Mouse (Mus musculus) heart, embryonic 13.5 days (tissue): ENCODE data around the gene Tmem144. TPM values are rescaled to one million over a fixed set of nuclear protein-coding genes. Genes with fewer than 3 reads are reported as not detected.
A peak's percentile ranks its signal among the peaks of the same experiment; 100 is the strongest.

Experiments
- ATAC-seq: fragments of 200-750 bp; cut with Nextera tagmentation; 2 replicates; pipeline ENCODE4 v1.8.0; 2017; ENCODE audit warnings: moderate TSS enrichment; ENCODE audit not compliant: insufficient number of reproducible peaks, low FRiP score, low TSS enrichment; ENCODE audit errors: extremely low read depth
- H3K27ac ChIP-seq: fragments of 300-500 bp; sonication (generic); replicated peaks from 2 replicates; pipeline ENCODE4 v1.5.1; 2015; ENCODE audit warnings: moderate library complexity, mild to moderate bottlenecking, inconsistent platforms
- H3K27me3 ChIP-seq: fragments of 300-500 bp; sonication (generic); replicated peaks from 2 replicates; pipeline ENCODE4 v1.6.1; 2015; ENCODE audit warnings: mild to moderate bottlenecking, inconsistent platforms
- H3K36me3 ChIP-seq: fragments of 300-500 bp; sonication (generic); 2 replicates; pipeline ENCODE4 v1.6.1; 2015; ENCODE audit warnings: mild to moderate bottlenecking, inconsistent platforms
- H3K4me1 ChIP-seq: fragments of 300-500 bp; sonication (generic); 2 replicates; pipeline ENCODE4 v1.6.1; 2015; ENCODE audit warnings: inconsistent platforms
- H3K4me2 ChIP-seq: fragments of 300-500 bp; sonication (generic); 2 replicates; pipeline ENCODE4 v1.6.1; 2015; ENCODE audit warnings: inconsistent platforms, mild to moderate bottlenecking, moderate library complexity
- H3K4me3 ChIP-seq: fragments of 300-500 bp; sonication (generic); 2 replicates; pipeline ENCODE4 v1.5.1; 2015; ENCODE audit warnings: moderate library complexity, mild to moderate bottlenecking, inconsistent platforms
- H3K9ac ChIP-seq: fragments of 300-500 bp; sonication (generic); 2 replicates; pipeline ENCODE4 v1.6.1; 2015; ENCODE audit warnings: inconsistent platforms, mild to moderate bottlenecking, moderate library complexity
- H3K9me3 ChIP-seq: fragments of 300-500 bp; sonication (generic); 2 replicates; pipeline ENCODE4 v1.6.1; 2016; ENCODE audit warnings: inconsistent platforms
- WGBS: fragments of 180-500 bp; shearing (Covaris S2); methylation state at CpG from one replicate; pipeline ENCODE4 v1.1.7; 2015; ENCODE audit warnings: mixed read lengths; 5-methylcytosine and 5-hydroxymethylcytosine counted together
- polyA plus RNA-seq: library from polyadenylated mRNA; unstranded; fragments of >200 nt; fragmentation: Nextera tagmentation; extraction: Ambion mirVana; gene quantifications from 2 replicates; pipeline ENCODE4 v1.2.1, GENCODE M21; 2015

Tmem144 gene
- polyA plus RNA-seq, 1 experiment from 2014 or later = 12.1 TPM

DNA sequence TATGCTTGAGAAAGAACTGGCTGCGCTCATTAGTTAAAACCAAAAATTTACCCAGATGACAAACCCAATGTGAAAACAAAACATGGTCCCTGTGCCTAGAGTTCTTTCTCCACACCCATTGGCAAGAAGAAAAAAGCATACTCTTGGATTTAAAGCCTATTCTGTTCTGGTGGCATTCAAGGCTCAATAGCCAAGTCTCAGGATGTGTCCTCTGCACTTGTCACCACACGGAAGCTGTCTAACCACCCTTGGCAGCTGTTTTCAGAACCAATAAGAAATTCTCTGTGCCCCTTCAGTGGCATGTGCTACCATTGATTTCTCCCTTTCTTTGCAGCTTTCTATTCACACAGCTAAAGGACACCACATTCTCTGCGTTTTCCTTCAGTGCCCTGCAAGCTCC is 5.6 kb upstream of the Tmem144 start:
- no peak overlapping the region for H3K27ac ChIP-seq
- H3K36me3 ChIP-seq = no peaks in the 10 kb centered on the region
- H3K4me3 ChIP-seq = no peak overlapping the region
- WGBS = 77% methylated on average over 3 of the region's 3 CpGs
- ATAC-seq = no peak
- H3K27me3 ChIP-seq = no peaks in the 10 kb centered on the region
- H3K9ac ChIP-seq = no peak overlapping the region
- no peak overlapping the region for H3K4me2 ChIP-seq
- H3K9me3 ChIP-seq = no peaks in the 10 kb centered on the region
- H3K4me1 ChIP-seq = 0 out of 2 replicates have a peak, but pooled peaks cover 7% of the 10 kb centered on the region

DNA sequence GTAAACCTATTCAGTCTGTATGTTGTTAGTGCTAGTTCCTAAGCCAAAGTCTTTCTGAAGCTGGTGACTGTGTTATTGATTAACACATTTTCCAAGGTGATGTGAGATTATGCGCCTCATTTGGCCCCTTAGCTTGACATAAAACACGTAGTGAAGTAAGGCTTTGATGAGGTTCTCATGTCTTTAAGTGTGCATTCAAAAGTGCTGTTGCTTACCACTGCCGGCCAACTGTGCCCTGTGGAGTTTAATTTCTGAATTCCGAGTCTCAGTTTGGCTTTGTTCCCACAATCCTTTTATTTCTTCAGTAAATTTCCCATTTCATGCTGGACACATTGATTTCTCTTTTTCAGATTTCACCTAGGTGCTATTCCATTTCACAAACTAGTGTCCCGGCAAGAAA is 5.2 kb upstream of the Tmem144 start:
- Histone ChIP-seq H3K9me3 (no peaks in the 10 kb centered on the region), H3K4me1 (peaks cover 10% of the 10 kb centered on the region), H3K4me2 (no peak overlapping the region), H3K9ac (no peak overlapping the region), H3K36me3 (no peaks in the 10 kb centered on the region), H3K27me3 (no peaks in the 10 kb centered on the region), H3K27ac (no peak overlapping the region), H3K4me3 (no peak overlapping the region)
- 77% methylated on average over 5 of the region's 5 CpGs for WGBS
- no peak for ATAC-seq

DNA sequence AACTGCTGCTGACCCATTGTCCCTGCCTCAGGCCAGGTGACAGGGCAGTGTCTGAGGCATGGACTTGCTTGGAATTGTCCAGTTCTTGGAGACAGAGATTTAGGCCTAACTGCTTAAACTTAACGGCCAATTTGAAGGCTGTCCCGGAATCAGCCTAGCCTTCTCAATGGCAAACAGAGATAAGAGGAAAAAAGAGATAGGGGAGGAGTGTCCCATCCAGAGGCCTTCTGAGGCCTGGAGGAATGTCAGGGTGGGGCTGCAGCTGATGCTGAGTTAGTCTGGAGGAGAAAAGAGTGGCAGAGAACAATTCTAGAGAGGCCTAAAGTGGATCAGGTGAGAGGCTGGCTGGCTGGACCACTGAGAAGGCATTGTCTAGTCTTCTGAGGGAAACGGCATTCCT is 465 bp downstream of the Tmem144 start:
- Histone ChIP-seq H3K27me3 (no peaks in the 10 kb centered on the region), H3K36me3 (no peaks in the 10 kb centered on the region), H3K9ac (no peak overlapping the region), H3K4me1 (peaks cover 29% of the 10 kb centered on the region), H3K4me3 (no peak overlapping the region), H3K27ac (no peak overlapping the region), H3K4me2 (no peak overlapping the region), H3K9me3 (no peaks in the 10 kb centered on the region)
- no peak for ATAC-seq
- 27% methylated on average over 3 of the region's 3 CpGs for WGBS

DNA sequence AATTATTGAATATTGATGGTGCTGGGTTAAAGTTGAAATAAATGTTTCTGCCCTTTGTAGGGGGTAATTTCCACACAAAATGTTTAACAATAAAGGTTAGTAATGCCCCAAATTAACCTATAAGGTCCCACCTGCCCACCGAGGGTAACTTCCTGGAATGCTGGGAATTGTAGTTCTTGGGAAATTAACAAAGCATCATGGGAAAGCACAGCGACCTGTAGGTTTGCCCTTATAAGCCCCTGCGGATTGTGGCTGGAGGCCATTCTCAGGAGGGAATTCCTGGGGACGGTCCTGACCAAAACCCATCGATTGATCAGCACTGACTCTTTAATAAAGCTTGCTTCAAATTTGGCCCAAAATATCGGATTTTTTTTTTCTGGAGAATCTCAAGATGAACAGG is 1.9 kb downstream of the Tmem144 start:
- 49% methylated on average over 6 of the region's 6 CpGs for WGBS
- no peaks in the 10 kb centered on the region for H3K27me3 ChIP-seq
- H3K4me2 ChIP-seq = no peak overlapping the region
- H3K9me3 ChIP-seq = no peaks in the 10 kb centered on the region
- peaks cover 22% of the 10 kb centered on the region for H3K4me1 ChIP-seq
- H3K9ac ChIP-seq = no peak overlapping the region
- ATAC-seq = no peak
- H3K27ac ChIP-seq = no peak overlapping the region
- no peaks in the 10 kb centered on the region for H3K36me3 ChIP-seq
- no peak overlapping the region for H3K4me3 ChIP-seq

DNA sequence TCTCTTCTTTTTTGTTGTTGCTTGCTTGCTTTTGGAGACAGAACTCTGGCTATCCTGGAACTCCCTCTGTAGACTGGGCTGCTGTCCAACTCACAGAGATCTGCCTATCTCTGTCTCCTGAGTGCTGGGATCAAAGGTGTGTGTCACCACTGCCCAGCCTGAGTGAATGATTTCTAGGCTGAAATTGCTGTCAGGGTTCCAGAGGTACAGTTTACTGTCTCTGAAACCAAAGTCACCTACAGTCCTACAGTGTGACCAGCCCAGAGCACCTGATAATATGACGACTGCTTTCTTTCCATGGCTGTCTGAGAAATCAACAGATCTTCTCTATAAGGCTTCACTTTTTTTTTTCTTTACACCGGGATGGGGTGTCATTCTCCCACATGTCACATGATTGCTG is 3.0 kb downstream of the Tmem144 start:
- no peaks in the 10 kb centered on the region for H3K27me3 ChIP-seq
- WGBS = 48% methylated on average over 2 of the region's 2 CpGs
- H3K36me3 ChIP-seq = no peaks in the 10 kb centered on the region
- no peak overlapping the region for H3K4me3 ChIP-seq
- H3K4me1 ChIP-seq = peaks cover 22% of the 10 kb centered on the region
- H3K9ac ChIP-seq = no peak overlapping the region
- no peaks in the 10 kb centered on the region for H3K9me3 ChIP-seq
- H3K27ac ChIP-seq = no peak overlapping the region
- ATAC-seq = no peak
- no peak overlapping the region for H3K4me2 ChIP-seq

DNA sequence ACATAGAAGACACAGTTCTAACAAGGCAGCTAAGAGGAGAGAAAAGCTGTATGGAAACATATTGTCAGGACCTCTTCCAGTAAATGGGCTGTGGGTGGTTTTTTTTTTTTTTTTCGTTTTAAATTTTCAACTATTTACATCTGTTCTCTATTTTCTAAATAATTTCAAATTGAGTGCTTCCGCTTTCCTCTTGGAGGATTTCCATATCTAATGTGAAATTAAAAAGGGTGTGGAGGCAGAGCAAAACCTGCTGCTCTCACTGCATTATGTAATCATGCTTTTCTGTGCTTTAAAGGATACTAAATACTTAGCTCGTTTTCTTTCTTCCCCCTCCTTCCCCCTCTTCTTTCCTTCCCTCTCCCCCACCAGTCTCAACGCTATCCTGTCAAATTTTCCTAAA is 3.7 kb downstream of the Tmem144 start:
- ATAC-seq = no peak
- WGBS = 45% methylated on average over 4 of the region's 4 CpGs

DNA sequence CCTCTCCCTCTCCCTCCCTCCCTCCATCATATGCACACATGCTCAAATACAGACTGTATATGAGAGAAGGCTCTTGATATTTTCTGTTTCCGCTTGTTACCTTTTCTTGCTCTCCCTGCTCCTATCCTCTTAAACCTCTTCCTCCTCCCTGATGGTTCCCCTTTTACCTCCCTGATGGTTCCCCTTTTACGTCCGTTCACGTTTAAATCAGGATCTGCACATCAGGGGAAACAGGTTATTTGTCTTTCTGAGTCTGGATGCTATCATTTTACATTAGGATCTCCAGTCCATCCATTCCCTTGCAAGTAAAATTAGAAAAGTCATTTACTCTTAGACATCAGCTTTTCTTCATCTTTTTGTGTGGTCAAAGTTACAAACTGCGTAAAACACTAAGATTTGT is 5.9 kb downstream of the Tmem144 start:
- Histone ChIP-seq H3K4me1 (peaks cover 12% of the 10 kb centered on the region), H3K27ac (no peak overlapping the region), H3K4me3 (no peak overlapping the region), H3K36me3 (no peaks in the 10 kb centered on the region), H3K4me2 (no peak overlapping the region), H3K27me3 (no peaks in the 10 kb centered on the region), H3K9ac (no peak overlapping the region), H3K9me3 (no peaks in the 10 kb centered on the region)
- ATAC-seq = no peak
- 70% methylated on average over 5 of the region's 5 CpGs for WGBS

More for the DNA sequence above, 3.7 kb downstream of the Tmem144 start:
- Histone ChIP-seq H3K36me3 (no peaks in the 10 kb centered on the region), H3K4me3 (no peak overlapping the region), H3K9me3 (no peaks in the 10 kb centered on the region), H3K4me1 (peaks cover 22% of the 10 kb centered on the region), H3K9ac (no peak overlapping the region), H3K4me2 (no peak overlapping the region), H3K27me3 (no peaks in the 10 kb centered on the region), H3K27ac (no peak overlapping the region)

DNA sequence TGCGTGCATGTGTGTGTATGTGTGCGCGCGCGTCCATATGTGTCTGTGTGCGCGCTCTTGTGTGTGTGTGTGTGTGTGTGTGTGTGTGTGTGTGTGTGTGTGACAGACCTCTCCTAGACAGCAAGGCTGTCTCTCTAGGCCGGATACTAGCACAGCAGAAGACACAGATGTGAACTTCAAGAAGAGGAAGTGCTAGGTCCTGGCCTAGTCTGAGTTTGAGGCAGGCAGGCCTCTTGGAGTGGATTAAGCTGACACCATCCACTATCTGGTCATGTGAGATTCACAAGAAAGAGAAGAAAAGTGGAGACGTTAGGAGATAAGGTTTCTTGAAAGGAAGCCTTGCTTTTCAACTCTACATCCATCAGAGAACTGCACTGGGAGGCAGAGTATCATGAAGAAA is 8.6 kb downstream of the Tmem144 start:
- no peaks in the 10 kb centered on the region for H3K27me3 ChIP-seq
- no peak for ATAC-seq
- no peaks in the 10 kb centered on the region for H3K36me3 ChIP-seq
- peaks cover 7% of the 10 kb centered on the region for H3K4me1 ChIP-seq
- no peak overlapping the region for H3K9ac ChIP-seq
- H3K9me3 ChIP-seq = no peaks in the 10 kb centered on the region
- no peak overlapping the region for H3K27ac ChIP-seq
- H3K4me2 ChIP-seq = no peak overlapping the region
- WGBS = 84% methylated on average over 9 of the region's 9 CpGs
- H3K4me3 ChIP-seq = no peak overlapping the region

DNA sequence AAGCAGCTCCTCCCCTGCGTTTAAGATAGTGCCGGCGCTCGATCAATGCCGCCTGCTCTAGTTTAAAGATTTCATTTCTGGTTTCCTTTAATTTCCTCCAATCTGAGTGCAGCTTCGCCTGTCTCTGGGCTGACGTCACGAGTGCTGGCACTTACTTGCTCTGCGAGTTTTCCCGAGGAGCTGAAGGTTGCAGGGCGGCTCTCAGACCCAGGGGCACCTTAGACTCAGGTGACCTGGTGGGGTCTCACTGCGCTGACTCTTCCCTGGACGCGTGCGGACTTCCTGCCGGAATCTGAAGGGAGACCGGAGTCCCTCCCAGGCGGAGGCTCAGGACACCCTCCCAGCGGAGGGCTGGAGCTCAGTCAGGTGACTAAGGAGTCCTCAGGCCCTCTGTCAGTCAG is 10.0 kb downstream of the Tmem144 start:
- no peaks in the 10 kb centered on the region for H3K27me3 ChIP-seq
- H3K9ac ChIP-seq = peak overlapping the region; percentile 84
- H3K4me2 ChIP-seq = peak overlapping the region; percentile 70
- peaks cover 7% of the 10 kb centered on the region for H3K4me1 ChIP-seq
- ATAC-seq = peak; percentile 77
- no peaks in the 10 kb centered on the region for H3K9me3 ChIP-seq
- H3K4me3 ChIP-seq = peak overlapping the region; percentile 61
- peak overlapping the region; percentile 82 for H3K27ac ChIP-seq
- H3K36me3 ChIP-seq = peaks cover 10% of the 10 kb centered on the region
- under 1% methylated on average over 19 of the region's 19 CpGs for WGBS

DNA sequence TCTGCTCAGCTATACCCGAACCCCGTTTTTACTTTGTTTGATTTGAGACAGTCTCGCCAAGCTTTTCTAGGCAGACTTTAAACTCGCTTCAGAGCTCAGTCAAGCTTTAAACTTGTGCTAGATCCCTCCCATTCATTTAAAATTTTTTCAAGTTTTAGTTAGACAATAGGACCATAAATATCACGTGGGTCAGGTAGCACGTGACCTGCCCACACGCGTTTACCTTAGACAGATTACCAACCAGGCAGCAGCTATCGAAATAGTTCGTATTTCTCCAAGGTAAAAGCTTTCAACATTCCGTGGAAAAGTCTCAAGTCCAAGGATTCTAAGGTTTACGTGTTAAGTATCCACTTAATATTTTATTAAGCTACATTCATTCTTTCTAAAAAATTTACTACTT is 10.4 kb downstream of the Tmem144 start:
- 9% methylated on average over 12 of the region's 12 CpGs for WGBS
- ATAC-seq = no peak; the same call in 1 of the 2 replicates
- Histone ChIP-seq H3K36me3 (peaks cover 14% of the 10 kb centered on the region), H3K4me2 (peak overlapping the region; percentile 70), H3K9ac (peak overlapping the region; percentile 84), H3K9me3 (no peaks in the 10 kb centered on the region), H3K4me1 (peaks cover 7% of the 10 kb centered on the region), H3K27ac (peak overlapping the region; percentile 82), H3K27me3 (no peaks in the 10 kb centered on the region), H3K4me3 (peak overlapping the region; percentile 61)

DNA sequence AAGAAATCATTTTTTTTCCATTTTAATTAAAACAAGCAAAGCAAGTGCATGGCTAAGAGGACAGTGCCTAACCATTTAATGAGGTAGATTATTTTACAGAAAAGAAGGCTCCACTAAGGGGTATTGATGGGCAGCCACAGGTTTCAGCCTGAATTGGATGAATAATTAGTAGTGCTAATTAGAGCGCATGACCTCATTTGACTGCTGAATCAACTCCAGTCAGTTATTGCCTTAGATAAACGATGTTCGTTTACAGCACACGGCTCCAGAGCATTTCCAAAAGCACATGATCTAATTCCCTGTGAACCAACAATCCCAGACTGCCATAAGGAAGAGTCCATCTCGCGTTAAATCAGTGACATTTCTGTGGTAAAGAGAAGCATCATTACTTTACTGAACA is 11.1 kb downstream of the Tmem144 start:
- H3K9ac ChIP-seq = peak overlapping the region; percentile 84; the same call in 1 of the 2 replicates
- H3K36me3 ChIP-seq = peaks cover 20% of the 10 kb centered on the region
- ATAC-seq = no peak
- H3K4me3 ChIP-seq = peak overlapping the region; percentile 61
- WGBS = 63% methylated on average over 6 of the region's 6 CpGs
- H3K4me2 ChIP-seq = peak overlapping the region; percentile 70
- H3K9me3 ChIP-seq = no peaks in the 10 kb centered on the region
- no peaks in the 10 kb centered on the region for H3K27me3 ChIP-seq
- H3K27ac ChIP-seq = no peak overlapping the region
- peaks cover 7% of the 10 kb centered on the region for H3K4me1 ChIP-seq

DNA sequence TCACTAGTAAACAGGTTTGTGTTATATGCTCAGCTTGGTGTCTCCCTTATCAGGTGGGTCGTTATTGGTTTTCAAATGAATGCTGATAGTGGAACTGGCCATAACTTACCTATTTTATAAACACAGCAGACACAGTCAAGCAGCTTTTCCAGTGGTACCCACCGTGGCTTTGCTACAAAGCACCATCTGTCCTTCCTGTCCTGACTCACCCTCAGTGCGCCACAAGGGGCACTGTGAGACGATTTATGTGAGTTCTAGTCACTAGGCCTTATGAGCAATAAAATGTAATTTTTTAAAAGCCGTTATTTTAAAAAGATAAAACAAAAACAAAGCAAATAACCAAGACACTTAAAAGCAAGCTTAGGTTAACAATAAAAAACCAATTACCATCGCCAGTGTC is 13.8 kb downstream of the Tmem144 start:
- Histone ChIP-seq H3K9me3 (no peaks in the 10 kb centered on the region), H3K36me3 (peaks cover 43% of the 10 kb centered on the region), H3K9ac (no peak overlapping the region), H3K27ac (no peak overlapping the region), H3K4me3 (no peak overlapping the region), H3K4me1 (peaks cover 7% of the 10 kb centered on the region), H3K27me3 (no peaks in the 10 kb centered on the region), H3K4me2 (no peak overlapping the region)
- 54% methylated on average over 6 of the region's 6 CpGs for WGBS
- ATAC-seq = no peak
